Mouse (Mus musculus) stomach, postnatal 0 days (tissue): Measurements from ENCODE around the gene Atg13. TPM values are rescaled to one million over a fixed set of nuclear protein-coding genes. Genes with fewer than 3 reads are reported as not detected.
A peak's percentile ranks its signal among the peaks of the same experiment; 100 is the strongest.

Experiments
- ATAC-seq: fragments of 200-750 bp; cut with Nextera tagmentation; 2 replicates; pipeline ENCODE4 v1.8.0; 2017; ENCODE audit not compliant: low FRiP score, low TSS enrichment
- DNase-seq: peaks from one replicate; pipeline ENCODE4 v3.0.0-alpha.2; 2016; ENCODE audit warnings: low spot score
- H3K27ac ChIP-seq: fragments of 300-500 bp; sonication (generic); replicated peaks from 2 replicates; pipeline ENCODE4 v1.5.1; 2014; ENCODE audit warnings: mild to moderate bottlenecking, control low read depth
- H3K27me3 ChIP-seq: fragments of 300-500 bp; sonication (generic); 2 replicates; pipeline ENCODE4 v1.6.1; 2014; ENCODE audit warnings: low read length; ENCODE audit not compliant: control insufficient read depth, insufficient read depth
- H3K36me3 ChIP-seq: fragments of 300-500 bp; sonication (generic); 2 replicates; pipeline ENCODE4 v1.6.1; 2014; ENCODE audit warnings: low read length, mixed read lengths; ENCODE audit not compliant: control insufficient read depth, insufficient read depth
- H3K4me1 ChIP-seq: fragments of 300-500 bp; sonication (generic); replicated peaks from 2 replicates; pipeline ENCODE4 v1.6.1; 2014; ENCODE audit warnings: antibody characterized with exemption; ENCODE audit not compliant: control insufficient read depth, insufficient read depth
- H3K4me2 ChIP-seq: fragments of 300-500 bp; sonication (generic); replicated peaks from 2 replicates; pipeline ENCODE4 v1.6.1; 2014; ENCODE audit warnings: low read depth, mild to moderate bottlenecking, control low read depth, moderate library complexity
- H3K4me3 ChIP-seq: fragments of 300-500 bp; sonication (generic); 2 replicates; pipeline ENCODE4 v1.5.1; 2014; ENCODE audit warnings: low read depth, low read length, control low read depth
- H3K9ac ChIP-seq: fragments of 300-500 bp; sonication (generic); 2 replicates; pipeline ENCODE4 v1.6.1; 2014; ENCODE audit warnings: mild to moderate bottlenecking, low read length, control low read depth, mixed read lengths
- H3K9me3 ChIP-seq: fragments of 300-500 bp; sonication (generic); 2 replicates; pipeline ENCODE4 v1.6.1; 2016; ENCODE audit warnings: low read length; ENCODE audit not compliant: control insufficient read depth
- CTCF ChIP-seq: IDR thresholded peaks from 2 replicates; pipeline ENCODE4 v1.5.1; 2016; ENCODE audit warnings: antibody characterized with exemption, low read depth, mild to moderate bottlenecking, moderate library complexity
- EP300 ChIP-seq: optimal IDR thresholded peaks from 2 replicates; pipeline ENCODE3; 2016; ENCODE audit warnings: antibody characterized with exemption
- WGBS: fragments of 180-500 bp; shearing (Covaris S2); extraction: QIAGEN DNeasy Blood & Tissue Kit; methylation state at CpG from one replicate; pipeline ENCODE4 v1.1.7; 2014; 5-methylcytosine and 5-hydroxymethylcytosine counted together
- polyA plus RNA-seq: library from polyadenylated mRNA; unstranded; fragments of >200 nt; fragmentation: Nextera tagmentation; extraction: Ambion mirVana; gene quantifications from 2 replicates; pipeline ENCODE4 v1.2.1, GENCODE M21; 2015

Atg13 gene
- polyA plus RNA-seq, 1 experiment from 2014 or later, result 23.2 TPM

GRCm38 (mm10) chr2:91645354-91645753 lies 65.0 kb downstream of the Atg13 start:
- Histone ChIP-seq H3K9me3 (no peaks in the 10 kb centered on the region), H3K4me2 (no peak overlapping the region), H3K9ac (no peak overlapping the region), H3K27ac (no peak overlapping the region), H3K4me3 (no peak overlapping the region), H3K36me3 (peaks cover 13% of the 10 kb centered on the region), H3K27me3 (no peaks in the 10 kb centered on the region), H3K4me1 (peaks cover 4% of the 10 kb centered on the region; the same call in 1 of the 2 replicates)
- DNase-seq (no peak), ATAC-seq (no peak)
- 96% methylated on average over 15 of the region's 15 CpGs for WGBS
- TF ChIP-seq EP300, result no peak
- TF ChIP-seq CTCF, result no peak

GRCm38 (mm10) chr2:91644021-91644420 lies 66.4 kb downstream of the Atg13 start:
- 86% methylated on average over 11 of the region's 11 CpGs for WGBS
- no peaks in the 10 kb centered on the region for H3K9me3 ChIP-seq
- H3K36me3 ChIP-seq, result peaks cover 13% of the 10 kb centered on the region
- no peak overlapping the region for H3K4me2 ChIP-seq
- H3K27ac ChIP-seq, result no peak overlapping the region
- H3K27me3 ChIP-seq, result no peaks in the 10 kb centered on the region
- peaks cover 4% of the 10 kb centered on the region; the same call in 1 of the 2 replicates for H3K4me1 ChIP-seq
- H3K9ac ChIP-seq, result no peak overlapping the region
- TF ChIP-seq EP300 (no peak), CTCF (no peak)
- no peak overlapping the region for H3K4me3 ChIP-seq
- no peak for DNase-seq
- 0 out of 2 replicates have a peak, but pooled peaks have one; percentile 1 for ATAC-seq

DNA sequence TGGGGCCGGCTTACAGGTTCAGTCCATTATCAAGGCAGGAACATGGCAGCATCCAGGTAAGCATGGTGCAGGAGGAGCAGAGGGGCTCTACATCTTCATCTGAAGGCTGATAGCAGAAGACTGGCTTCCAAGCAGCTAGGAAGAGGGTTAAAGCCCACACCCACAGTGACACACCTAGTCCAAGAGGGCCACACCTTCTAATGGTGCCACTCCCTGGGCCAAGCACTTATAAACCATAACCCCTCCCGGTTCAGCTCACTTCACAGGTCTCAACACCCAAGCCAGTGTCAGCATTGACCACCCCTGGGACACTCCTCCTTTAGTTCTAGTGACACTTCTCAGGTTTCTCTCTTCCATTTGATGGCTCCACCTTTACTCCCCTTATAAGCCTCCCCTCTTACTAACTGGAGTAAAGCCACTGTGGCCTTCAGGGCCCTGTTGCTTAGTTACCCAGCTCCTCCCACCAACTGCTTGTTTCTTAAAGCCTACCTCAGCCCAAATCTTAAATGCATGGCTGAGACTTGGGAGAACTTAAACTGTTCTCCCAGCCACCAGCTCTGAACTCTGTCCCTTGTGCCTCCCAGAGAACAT lies 67.5 kb downstream of the Atg13 start:
- no peak overlapping the region for H3K9ac ChIP-seq

GRCm38 (mm10) chr2:91638931-91639330 lies 71.4 kb downstream of the Atg13 start:
- ATAC-seq (peak; percentile 36), DNase-seq (no peak)
- Histone ChIP-seq H3K27me3 (no peaks in the 10 kb centered on the region), H3K9ac (no peak overlapping the region), H3K9me3 (no peaks in the 10 kb centered on the region), H3K36me3 (no peaks in the 10 kb centered on the region), H3K4me1 (no peaks in the 10 kb centered on the region), H3K4me2 (no peak overlapping the region), H3K27ac (no peak overlapping the region), H3K4me3 (no peak overlapping the region)
- TF ChIP-seq CTCF (no peak), EP300 (no peak)
- whole genome bisulfite sequencing, result 52% methylated on average over 6 of the region's 6 CpGs

More for the DNA sequence above, 67.5 kb downstream of the Atg13 start:
- 77% methylated on average over 2 of the region's 2 CpGs for WGBS
- Histone ChIP-seq H3K9me3 (no peaks in the 10 kb centered on the region), H3K4me3 (no peak overlapping the region), H3K27ac (no peak overlapping the region), H3K4me2 (no peak overlapping the region), H3K36me3 (peaks cover 13% of the 10 kb centered on the region), H3K4me1 (no peaks in the 10 kb centered on the region), H3K27me3 (no peaks in the 10 kb centered on the region)
- ATAC-seq (peak; percentile 43; the same call in 1 of the 2 replicates), DNase-seq (peak; percentile 48)
- TF ChIP-seq CTCF (no peak), EP300 (no peak)

GRCm38 (mm10) chr2:91636727-91637338 lies 73.5 kb downstream of the Atg13 start:
- peak; percentile 55 for DNase-seq
- no peaks in the 10 kb centered on the region for H3K36me3 ChIP-seq
- TF ChIP-seq CTCF, result no peak
- no peak overlapping the region for H3K9ac ChIP-seq
- H3K27ac ChIP-seq, result peak overlapping the region; percentile 81
- H3K4me2 ChIP-seq, result no peak overlapping the region
- no peaks in the 10 kb centered on the region for H3K27me3 ChIP-seq
- peak; percentile 86 for ATAC-seq
- 59% methylated on average over 5 of the region's 5 CpGs for WGBS
- no peak overlapping the region for H3K4me3 ChIP-seq
- no peaks in the 10 kb centered on the region for H3K4me1 ChIP-seq
- H3K9me3 ChIP-seq, result no peaks in the 10 kb centered on the region

DNA sequence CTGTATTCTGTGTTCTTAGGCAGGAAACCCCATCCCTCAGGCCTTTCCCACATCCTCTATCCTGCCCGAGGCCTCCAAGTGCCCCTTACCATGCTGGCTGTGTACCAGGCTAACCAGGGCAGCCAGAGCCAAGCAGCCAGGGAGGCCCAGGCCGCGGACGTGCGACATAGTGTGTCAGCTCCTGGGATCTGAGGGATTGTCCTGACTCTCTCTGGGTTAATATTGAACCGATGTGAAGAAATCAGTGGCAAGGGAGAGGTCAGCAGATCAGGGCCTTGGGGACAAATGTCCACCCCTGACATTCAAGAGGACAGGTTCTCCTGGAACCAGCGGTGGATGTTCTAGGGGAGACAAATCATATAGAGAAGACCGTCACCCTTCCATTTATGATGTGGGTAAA lies 74.1 kb downstream of the Atg13 start, which contains the start of gene F2:
Gene F2, minus strand, starts transcription at position 186 of the 400 bp plus-strand sequence.
- Histone ChIP-seq H3K4me2 (no peak within 1 kb of the TSS), H3K4me1 (no peaks in the 10 kb centered on the region), H3K27ac (peak within 1 kb of the TSS; percentile 81), H3K4me3 (no peak within 1 kb of the TSS), H3K36me3 (no peaks in the 10 kb centered on the region), H3K9ac (no peak within 1 kb of the TSS), H3K9me3 (no peaks in the 10 kb centered on the region), H3K27me3 (no peaks in the 10 kb centered on the region)
- WGBS, result 59% methylated on average over 8 of the region's 8 CpGs
- ATAC-seq (no peak), DNase-seq (no peak)
- TF ChIP-seq EP300 (no peak), CTCF (no peak)
